Mouse (Mus musculus) c-Kit-negative CD71-positive TER-119-positive erythroid progenitor cells, embryonic 14.5 days (primary cell): Measurements from ENCODE around the gene Sh3pxd2a.

ENCODE experiments used
- DNase-seq: peaks from one replicate; pipeline ENCODE4 v3.0.0-alpha.2; 2013; ENCODE audit warnings: low read depth, low spot score

Gene Sh3pxd2a

DNA sequence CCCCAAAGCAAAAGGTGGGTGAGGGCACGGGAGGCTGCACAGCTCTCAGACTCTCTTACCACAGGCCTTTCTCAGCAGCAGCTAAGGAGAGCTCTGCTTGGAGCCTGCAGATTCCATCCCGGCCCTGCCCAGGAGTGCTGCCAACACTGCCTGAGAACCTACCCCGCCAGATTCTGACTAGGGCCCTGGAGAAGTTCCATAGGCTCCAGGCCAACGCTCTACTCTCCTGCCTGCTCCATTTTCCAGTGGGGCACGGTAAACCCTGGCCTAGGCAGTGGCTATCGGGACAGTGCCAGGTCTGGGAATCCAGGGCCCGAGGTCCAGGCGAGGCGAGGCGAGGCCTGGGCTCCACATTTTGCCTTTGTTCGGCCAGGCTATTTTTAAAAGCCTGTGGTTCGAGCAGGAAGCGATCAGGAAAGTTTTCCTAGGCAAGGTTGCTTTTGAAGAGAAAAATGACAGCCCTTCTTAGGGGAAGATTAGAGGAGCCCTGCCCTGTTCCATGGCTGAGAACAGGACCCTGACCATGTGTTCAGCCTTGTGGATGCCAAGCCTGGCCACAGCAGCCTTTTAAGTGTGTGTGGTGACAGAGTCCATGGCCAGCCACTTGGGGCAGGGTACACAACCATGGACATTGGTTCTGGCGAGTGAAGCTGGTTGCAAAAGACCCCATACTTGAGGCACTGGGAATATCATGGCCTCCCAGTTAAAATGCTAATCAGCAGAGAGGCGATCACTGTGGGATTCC is 184.2 kb downstream of the Sh3pxd2a start:
- no peak for DNase-seq

DNA sequence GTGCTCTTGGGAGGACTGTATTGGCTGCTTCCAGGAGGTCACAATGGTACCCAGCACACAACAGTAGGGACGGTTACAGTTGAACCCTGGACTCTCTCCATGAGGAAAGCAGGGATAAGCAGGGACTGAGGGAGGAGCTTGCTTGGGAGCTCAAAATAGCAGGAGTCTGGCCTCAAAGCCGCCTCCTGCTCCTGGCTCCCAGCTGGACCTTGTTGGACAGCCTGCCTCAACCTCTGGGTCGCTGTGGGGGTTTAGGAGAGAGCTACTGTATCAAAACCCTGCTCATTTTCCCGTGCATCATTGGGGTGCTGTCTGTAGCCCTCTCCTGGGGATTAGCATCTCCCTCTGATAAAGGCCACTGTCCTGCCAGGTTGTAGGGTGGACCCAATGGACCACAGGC is 184.8 kb downstream of the Sh3pxd2a start:
- no peak for DNase-seq

DNA sequence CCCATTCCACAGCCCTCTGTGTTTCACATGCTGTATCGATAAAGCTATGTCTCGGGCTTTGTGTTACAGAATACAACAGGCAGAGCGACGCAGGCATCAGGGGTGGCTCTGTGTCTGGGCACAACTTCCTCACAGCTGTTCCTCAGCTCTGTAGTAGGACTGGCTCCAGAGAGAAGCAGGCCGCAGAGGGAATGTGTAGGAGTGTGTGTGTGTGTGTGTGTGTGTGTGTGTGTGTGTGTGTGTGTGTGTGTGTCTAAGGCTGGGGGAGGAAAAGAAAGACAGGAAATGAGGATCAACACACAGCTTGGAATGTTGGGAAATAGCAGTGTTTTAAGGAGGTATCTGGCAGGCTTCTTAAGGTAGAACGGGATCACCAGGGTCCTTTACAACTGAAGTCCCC is 187.5 kb downstream of the Sh3pxd2a start:
- no peak for DNase-seq

DNA sequence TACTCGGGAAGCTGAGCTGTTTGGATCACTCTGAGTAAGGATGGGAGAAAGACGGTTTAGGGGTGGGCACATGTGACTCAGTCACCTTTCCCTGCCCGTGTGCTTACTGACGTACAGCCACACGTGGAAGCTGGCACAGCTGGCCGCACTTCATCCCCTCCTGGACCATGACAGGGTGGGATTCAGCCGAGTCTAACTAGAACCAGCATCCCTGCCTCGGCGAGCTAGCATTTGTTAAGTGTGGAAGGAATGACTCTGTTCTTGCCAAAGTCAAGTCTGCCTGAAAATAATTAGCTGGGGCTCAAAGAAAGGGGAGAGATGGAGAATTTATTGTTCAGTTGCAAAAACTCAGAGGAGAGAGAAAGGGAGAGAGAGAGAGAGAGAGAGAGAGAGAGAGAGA is 193.7 kb downstream of the Sh3pxd2a start:
- no peak for DNase-seq

DNA sequence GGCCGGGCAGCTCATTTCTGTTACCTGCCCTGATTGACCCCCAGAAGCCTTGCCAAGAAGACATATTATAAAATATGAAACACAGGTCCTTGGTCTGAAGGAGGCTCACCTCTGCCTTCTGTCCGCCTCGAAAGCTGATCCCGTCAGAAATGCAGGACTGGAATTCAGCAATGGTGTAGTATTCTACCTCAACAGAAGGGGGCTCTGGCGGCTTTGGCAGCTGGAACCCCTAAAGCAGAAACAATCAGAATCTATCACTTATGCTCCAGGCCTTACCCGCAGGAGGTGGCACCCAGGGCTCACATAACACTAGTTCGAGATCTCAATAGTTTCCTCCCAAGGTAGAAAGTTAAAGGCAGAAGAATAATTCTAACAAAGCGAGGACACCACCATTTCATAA is 194.5 kb downstream of the Sh3pxd2a start:
- DNase-seq, result no peak

DNA sequence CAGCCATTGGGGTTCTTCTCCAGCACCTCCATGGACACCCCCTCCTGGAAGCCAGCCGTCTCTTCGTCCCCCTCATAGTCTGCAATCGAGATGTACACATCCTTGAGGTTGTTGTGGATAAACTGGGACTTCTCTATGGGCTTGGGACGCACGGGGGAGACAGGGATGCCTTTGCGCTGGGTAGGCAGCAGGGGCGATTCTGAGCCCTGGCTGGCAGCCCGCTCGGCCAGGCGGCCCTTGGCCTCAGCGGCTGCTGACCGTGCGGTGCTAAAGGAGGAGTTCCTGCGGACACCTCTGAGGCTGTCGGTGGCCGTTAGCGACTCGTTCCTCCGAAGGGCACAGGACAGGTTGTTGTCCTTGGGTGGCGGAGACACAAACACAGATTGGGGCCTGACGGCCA is 197.1 kb downstream of the Sh3pxd2a start:
- DNase-seq, result no peak

DNA sequence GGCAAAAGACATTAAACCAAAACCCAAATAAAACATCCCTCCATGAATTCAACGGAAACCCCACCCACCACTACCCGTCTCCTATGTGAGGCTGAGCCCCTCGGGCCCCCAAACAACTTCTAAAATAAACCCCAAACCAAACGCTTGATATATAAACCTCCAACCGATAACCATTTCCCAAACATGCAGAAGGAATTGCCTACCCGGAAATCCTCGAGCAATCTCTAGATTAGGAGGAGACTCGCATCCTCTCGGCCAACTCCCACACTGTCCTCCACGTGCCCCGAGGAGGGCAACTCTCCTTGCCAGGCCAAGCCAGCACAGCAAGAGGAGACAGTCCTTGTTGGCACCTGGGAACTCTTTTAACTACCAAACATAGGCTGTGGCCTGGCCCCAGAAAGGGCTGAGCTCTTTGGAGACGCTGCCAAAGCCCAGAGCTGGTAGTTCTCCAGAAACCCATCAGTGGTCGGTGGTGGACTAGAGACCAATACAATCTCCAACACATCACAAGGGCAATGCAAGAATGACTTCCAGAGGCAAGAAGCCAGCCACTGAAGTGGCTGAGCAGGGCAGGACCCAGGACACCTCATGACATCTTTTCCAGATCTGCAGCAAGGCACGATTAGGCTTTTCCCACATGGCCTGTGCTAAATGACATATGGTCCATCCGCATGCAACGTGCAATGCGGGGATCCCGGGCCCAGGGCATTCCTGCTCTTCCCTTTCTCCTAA is 198.0 kb downstream of the Sh3pxd2a start:
- DNase-seq, result no peak

DNA sequence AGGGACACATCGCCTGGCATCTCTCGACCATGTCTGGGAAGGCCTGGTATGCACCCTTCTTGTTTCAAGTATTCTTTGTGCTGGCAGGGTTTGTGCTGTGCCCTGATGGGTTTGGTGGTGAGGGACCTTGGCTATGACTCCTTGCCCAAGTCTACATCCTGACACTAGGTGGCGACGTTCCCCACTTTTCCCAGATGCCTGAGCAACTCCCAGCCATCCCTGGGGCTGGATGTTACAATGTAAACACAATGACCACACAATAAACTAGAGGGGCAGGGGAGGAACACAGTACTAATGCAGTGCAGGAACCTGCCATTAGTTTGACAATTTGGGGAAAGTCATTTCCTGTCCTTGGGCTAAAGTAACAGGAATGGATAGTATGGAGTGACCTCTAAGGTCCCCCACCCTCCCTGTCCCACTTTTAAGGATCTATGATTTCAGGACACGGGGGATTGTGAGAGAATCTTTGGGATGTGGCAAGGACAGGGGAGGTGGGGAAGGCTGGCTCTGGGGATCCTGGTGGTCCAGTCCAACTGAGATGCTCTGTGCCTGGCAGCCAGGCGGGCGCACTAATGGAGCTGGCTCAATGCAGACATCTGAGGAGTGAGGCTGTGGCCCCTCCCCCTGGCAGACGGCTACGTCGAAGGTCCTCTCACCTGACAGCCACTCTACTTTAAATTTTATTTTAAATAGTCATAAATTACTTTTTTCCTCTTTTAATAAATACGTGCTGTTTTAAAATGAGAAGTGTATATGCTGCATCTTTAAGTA is 199.7 kb downstream of the Sh3pxd2a start:
- DNase-seq, result no peak

DNA sequence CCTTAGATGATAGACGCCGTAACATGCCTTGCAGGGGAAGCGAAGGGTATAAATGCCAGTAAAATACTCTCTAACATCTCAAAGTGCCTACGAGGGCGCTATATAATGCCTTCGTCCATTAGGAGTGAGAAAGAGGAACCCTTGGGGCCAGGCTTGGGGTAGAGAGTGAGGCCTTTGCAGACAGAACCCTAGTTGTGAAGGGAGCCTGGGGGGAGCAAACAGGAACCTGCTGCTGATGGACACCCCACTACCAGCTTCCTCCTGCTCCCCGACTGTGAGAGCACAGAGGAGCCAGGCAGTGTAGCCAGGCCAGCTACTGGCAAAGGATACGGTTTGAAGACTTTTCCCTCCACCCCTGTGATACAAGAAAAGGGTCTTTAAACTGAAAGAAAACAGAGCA is 200.6 kb downstream of the Sh3pxd2a start:
- no peak for DNase-seq

DNA sequence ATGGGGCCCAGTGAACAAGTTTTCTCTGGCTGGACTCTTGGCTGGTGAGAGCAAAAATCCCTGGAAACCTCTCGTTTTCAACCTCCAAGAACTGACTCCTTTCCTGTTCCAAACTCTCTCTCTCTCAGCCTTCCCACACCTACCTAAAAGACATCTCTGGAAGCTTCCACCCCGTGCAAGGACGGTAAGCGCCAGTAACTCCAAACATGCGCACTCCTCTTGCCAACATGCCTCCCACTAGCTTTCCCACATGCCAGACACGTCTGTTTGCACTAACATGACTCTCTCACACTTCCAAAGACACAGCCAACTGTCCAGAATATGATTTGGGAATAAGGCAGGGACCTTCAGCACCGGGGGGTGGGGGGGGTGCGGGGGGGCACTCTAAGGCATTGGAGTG is 203.0 kb downstream of the Sh3pxd2a start:
- DNase-seq, result no peak

DNA sequence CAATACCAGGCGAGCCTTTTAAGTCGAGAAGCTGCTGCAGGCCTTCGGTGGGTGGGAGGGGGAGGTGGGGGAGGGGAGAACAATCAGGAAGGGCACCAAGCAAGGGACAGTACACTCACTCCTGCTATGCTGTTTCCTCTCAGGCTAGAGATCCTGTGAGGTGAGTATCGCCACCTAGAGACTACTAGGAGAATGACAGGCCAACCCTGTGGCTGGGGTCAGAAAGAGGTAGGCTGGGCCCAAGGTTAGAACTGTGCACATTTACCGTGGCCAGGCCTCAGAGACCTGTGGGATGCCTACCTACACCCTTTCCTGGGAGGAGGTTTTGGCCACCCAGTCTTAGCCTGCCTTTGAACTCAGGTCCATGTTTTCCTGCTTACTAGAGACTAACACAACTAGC is 204.6 kb downstream of the Sh3pxd2a start:
- no peak for DNase-seq

DNA sequence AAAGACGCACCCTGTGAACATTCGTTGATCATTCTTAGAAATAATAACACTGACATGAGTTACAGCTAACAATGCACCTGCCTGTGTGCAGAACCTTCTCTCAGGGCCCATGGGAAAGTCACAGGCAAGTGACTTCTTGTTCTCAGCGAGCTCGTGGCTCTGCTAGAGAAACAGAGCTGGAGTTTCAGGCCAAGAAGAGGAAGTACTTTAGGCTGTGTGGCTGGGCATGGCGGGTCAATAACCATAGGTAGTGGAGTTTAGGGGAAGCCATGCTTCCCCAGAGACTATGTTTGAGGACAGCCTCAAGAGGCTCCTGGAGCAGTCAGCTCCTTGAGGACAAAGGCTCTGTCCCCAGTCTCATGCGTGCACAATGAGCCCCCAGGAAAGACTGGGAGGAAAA is 208.3 kb downstream of the Sh3pxd2a start:
- no peak for DNase-seq

DNA sequence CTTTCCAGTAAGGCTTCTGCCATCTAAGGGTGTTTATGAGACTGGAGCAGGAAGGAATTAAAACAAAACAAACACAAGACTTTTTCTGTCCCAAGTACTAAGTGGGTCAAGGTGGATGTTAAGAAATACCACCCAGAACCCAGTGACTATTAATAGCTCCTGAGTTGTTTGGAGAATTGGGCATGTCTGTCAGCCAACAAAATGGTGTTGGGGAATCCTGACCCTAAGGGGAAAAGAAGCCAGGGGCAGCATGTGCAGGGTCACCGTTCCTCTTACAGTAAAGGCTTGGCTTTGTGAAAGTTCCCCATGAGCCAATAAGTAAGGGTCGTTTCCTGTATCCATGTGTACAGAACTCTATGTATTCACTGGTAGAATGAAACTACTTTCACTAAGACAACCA is 209.2 kb downstream of the Sh3pxd2a start:
- no peak for DNase-seq

DNA sequence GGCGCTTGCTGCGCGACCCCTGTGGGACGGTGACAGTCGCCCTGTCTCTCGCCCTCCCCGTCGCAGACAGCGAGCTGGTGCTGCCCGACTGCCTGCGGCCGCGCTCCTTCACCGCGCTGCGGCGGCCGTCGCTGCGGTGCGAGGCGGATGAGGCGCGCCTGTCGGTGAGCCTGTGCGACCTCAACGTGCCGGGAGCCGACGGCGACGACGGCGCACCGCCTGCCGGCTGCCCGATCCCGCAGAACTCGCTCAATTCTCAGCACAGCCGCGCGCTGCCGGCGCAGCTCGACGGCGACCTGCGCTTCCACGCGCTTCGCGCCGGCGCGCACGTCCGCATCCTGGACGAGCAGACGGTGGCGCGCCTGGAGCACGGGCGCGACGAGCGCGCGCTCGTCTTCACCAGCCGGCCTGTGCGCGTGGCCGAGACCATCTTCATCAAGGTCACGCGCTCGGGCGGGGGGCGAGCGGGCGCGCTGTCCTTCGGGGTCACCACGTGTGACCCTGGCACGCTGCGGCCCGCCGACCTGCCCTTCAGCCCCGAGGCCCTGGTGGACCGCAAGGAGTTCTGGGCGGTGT is 211.1 kb downstream of the Sh3pxd2a start:
- no peak for DNase-seq

DNA sequence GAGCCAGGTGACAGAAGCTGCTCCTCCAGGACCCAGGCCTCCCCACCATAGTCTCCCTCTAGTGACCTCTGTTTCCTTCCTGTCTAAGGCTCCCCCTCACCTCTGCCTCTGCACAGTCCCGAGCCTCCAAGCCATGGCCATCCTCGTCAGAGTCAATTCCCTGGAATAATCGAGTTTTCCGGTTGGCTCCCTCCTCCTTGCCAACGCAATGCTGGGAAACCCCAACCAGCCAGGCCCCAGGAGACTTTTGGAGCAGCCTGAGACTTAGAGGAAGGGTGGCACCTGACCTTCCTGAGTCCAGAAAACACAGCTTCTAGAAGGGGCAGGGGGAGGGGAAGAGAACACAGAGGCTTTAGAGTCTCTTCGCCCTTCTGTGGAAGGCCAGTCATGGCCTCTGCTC is 213.3 kb downstream of the Sh3pxd2a start:
- DNase-seq, result no peak

DNA sequence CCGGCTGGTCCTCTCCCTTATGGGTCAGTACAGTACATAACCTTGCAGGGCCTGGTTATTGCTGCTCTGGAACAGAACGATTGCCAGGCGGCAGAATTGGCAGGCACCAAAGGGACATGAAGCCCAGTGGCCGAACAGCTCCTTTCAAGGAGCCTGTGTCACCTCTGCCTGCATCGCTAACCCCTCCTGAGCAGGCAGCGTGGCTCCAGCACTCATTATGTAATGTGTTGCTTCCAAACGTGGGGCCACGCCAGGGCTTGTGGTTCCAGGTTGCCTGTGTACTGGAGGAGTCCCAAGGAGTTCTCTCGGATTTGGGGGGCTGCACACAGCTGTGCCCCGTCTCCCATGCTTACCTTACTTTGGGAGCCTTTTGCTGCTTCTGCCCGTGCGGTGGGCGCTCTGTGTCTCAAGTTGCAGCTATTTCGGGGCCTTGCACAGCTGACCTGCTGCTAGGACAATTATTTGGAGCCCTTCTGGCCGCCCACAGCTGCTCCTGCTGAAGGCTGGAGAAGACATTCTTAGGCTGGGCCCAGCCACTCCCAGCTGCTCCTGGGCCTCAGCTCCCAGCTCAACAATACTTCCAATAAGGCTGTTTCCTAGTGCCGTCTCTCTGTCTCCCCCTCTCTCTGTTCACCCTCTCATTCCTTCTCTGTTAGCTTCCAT is 215.2 kb downstream of the Sh3pxd2a start:
- DNase-seq, result no peak

DNA sequence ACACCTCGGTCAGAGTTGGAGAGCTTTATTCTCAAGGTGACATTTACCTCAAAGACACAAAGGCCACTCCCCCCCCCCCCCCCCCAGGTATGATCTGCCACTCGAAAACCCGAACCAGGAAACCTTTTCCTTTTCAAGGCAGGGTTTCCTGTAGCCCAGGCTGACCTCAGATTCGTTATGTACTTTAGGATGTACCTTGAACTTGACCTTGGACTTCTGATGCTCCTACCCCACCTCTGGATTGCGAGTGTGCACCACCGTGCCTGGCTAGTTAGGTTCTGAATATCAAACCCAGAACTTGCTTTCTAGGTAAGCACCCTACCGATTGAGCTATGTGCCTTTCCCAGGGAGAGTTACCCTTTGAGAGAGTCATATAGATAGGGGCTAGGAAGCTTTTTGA is 215.9 kb downstream of the Sh3pxd2a start:
- no peak for DNase-seq

DNA sequence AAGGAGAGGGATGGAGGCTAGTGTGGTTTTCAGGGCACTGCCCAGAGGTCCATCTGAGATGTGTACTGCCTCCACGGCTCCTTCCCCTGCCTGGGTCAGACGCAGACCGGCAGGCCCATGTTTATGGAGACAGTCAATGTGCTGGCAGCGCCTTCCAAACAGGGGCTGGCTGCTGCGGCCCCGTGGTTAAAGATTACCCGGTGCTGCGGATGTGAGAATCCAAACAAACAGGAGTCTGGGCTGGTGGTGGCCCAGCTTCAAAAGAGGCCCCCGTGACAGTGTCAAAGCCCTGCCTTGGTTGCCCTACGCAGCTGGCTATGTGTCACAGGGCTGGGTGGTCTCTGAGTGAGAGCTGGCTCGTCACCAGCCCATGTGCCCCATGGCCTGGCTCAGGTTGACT is 216.4 kb downstream of the Sh3pxd2a start:
- DNase-seq, result no peak

DNA sequence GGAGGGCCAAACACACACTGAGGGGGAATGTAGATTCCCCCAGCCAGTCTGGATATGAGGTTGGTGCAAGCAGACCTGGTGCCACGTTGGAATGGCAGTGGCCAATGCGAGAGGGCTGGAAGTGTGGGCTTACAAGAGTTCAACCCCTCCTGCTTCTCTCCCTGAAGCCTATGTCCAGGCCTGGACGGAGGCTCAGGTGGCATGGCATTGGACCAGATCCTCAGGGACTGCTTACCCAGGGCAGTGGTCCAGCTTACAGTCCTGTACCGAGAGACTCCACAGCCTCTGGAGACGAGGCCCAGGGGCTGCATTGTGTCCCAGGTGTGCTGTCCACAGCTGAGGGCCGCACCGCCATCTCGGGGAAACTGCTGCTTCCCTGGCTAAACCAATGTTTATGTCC is 218.7 kb downstream of the Sh3pxd2a start:
- no peak for DNase-seq

DNA sequence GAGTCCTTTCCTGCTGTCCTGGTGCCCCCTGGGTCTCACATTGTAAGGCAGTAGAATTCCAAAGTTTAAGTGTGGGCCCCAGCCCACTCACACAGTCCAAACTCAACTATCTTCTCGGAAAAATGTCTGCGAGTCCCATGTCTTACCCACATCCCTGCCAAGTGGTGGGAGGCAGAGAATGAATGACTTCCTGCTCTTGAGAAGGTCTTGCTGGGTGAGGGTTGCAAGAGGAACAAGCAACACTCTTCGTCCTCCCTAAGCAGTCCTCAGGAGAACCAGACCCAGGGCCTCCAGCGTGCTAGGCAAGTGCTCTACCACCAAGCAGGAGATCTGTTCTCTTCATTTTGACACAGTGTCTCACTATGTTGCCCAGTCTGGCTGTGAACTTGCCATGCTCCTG is 222.0 kb downstream of the Sh3pxd2a start:
- DNase-seq, result no peak

DNA sequence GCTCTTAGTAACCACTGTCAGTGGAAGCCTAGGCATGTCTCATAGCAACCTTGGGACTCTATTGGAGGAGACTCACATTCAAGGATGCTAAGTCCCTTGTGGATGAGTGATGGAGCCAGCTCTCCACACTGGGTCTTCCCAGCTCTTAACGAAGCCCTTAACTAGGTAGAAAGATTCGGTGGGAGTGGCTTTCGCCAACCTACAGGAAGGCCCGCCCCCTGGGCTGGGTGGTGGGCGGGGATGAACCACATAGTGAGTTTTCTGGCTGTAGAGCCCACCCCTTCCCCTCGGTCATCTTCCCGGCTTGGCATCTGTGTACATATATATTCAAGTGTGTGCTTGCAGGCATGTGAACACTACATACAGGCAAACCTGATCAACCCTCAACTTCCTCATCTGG is 223.2 kb downstream of the Sh3pxd2a start:
- no peak for DNase-seq

DNA sequence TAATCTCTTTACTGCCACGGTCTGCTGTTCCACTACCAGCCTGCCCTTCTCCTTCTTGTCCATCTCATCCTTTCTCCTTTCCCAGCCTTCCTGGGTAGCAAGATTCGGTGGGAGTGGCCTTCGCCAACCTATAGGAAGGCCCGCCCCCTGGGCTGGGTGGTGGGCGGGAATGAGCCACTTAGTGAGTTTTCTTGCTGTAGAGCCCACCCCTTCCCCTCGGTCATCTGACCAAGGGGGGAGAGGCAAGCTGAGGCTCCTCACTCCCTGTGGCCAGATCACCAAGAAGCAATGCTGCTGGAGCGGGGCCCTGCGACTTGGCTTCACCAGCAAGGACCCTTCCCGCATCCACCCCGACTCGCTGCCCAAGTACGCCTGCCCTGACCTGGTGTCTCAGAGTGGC is 224.1 kb downstream of the Sh3pxd2a start:
- no peak for DNase-seq
